Mouse (Mus musculus) G1E (cell line): ENCODE measurements around the gene Tmem158.

Source experiments
- CTCF ChIP-seq: IDR thresholded peaks from 2 replicates; pipeline ENCODE4 v1.5.1; 2012; ENCODE audit warnings: low read depth, low read length, inconsistent platforms, mixed read lengths
- GATA1 ChIP-seq: IDR thresholded peaks from 2 replicates; pipeline ENCODE4 v1.6.1; 2012; ENCODE audit warnings: borderline replicate concordance, low read length, inconsistent platforms, mixed read lengths
- POLR2AphosphoS5 ChIP-seq: IDR thresholded peaks from 2 replicates; pipeline ENCODE4 v1.6.1; 2012; ENCODE audit warnings: low read depth, low read length, inconsistent platforms; ENCODE audit not compliant: insufficient replicate concordance
- TAL1 ChIP-seq: conservative IDR thresholded peaks from 2 replicates; pipeline ENCODE4 v1.6.1; 2012; ENCODE audit warnings: low read depth, low read length, inconsistent platforms, mixed read lengths

GRCm38 (mm10) chr9:123280775-123281174 is 20.2 kb upstream of the Tmem158 start:
- TF ChIP-seq CTCF (no peak), POLR2AphosphoS5 (no peak), TAL1 (no peak), GATA1 (no peak)
